Mouse (Mus musculus) intestine, embryonic 16.5 days (tissue): ENCODE data around the gene Tulp1. TPM values are rescaled to one million over a fixed set of nuclear protein-coding genes. Genes with fewer than 3 reads are reported as not detected.
"Not testable (repeated sequence)": the region's sequence is repeated elsewhere in the genome, so short reads cannot be mapped to it uniquely, and the experiment has no call there.

Experiments
- ATAC-seq: fragments of 200-750 bp; cut with Nextera tagmentation; 2 replicates; pipeline ENCODE4 v1.8.0; 2017; ENCODE audit warnings: moderate TSS enrichment, moderate library complexity
- H3K27ac ChIP-seq: fragments of 300-500 bp; sonication (generic); 2 replicates; pipeline ENCODE4 v1.5.1; 2014; ENCODE audit warnings: mild to moderate bottlenecking, low read length
- H3K27me3 ChIP-seq: fragments of 300-500 bp; sonication (generic); replicated peaks from 2 replicates; pipeline ENCODE4 v1.6.1; 2014; ENCODE audit warnings: low read length, control low read depth, mixed read lengths; ENCODE audit not compliant: control insufficient read depth, insufficient read depth
- H3K36me3 ChIP-seq: fragments of 300-500 bp; sonication (generic); 2 replicates; pipeline ENCODE4 v1.6.1; 2014; ENCODE audit warnings: low read length, control low read depth; ENCODE audit not compliant: control insufficient read depth, insufficient read depth
- H3K4me1 ChIP-seq: fragments of 300-500 bp; sonication (generic); 2 replicates; pipeline ENCODE4 v1.6.1; 2014; ENCODE audit warnings: low read length, control low read depth, mixed read lengths; ENCODE audit not compliant: control insufficient read depth, insufficient read depth
- H3K4me2 ChIP-seq: fragments of 300-500 bp; sonication (generic); 2 replicates; pipeline ENCODE4 v1.6.1; 2014; ENCODE audit warnings: low read depth, low read length, control low read depth
- H3K4me3 ChIP-seq: fragments of 300-500 bp; sonication (generic); 2 replicates; pipeline ENCODE4 v1.5.1; 2014; ENCODE audit warnings: mild to moderate bottlenecking, low read length
- H3K9ac ChIP-seq: fragments of 300-500 bp; sonication (generic); 2 replicates; pipeline ENCODE4 v1.6.1; 2014; ENCODE audit warnings: low read depth, low read length
- H3K9me3 ChIP-seq: fragments of 300-500 bp; sonication (generic); 2 replicates; pipeline ENCODE4 v1.6.1; 2016; ENCODE audit warnings: low read length, control low read depth; ENCODE audit not compliant: control insufficient read depth
- WGBS: fragments of 180-500 bp; shearing (Covaris S2); extraction: QIAGEN DNeasy Blood & Tissue Kit; methylation state at CpG from one replicate; pipeline ENCODE4 v1.1.7; 2014; 5-methylcytosine and 5-hydroxymethylcytosine counted together
- polyA plus RNA-seq: library from polyadenylated mRNA; unstranded; fragments of >200 nt; fragmentation: Nextera tagmentation; extraction: Ambion mirVana; gene quantifications from 2 replicates; pipeline ENCODE4 v1.2.1, GENCODE M21; 2015

The Tulp1 gene
- polyA plus RNA-seq: 3.0 and 3.6 TPM in 2 replicates

DNA sequence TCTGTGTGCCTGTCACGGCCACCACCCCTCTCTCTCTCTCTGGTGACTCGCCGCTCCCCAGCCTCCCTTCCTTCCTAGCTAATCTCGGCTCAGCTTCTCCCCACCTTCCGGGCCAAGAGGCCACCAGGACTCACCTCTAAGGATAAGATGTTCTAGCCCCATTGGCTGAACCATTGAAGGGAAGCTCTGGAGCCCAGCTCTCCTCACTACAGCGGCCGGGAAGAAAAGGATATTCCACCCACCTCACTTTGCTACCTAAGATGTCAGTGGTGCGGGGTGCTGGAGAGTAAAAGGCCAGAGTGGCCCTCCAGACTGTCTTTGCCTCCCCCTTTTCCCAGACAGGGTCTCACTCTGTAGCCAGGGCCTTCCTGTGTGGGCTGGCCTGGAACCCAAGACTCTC is at the start of gene Tulp1:
Gene Tulp1 (minus strand): TSS at position 101 of the 400 bp plus-strand sequence.
- Histone ChIP-seq H3K9ac (peak within 1 kb of the TSS; percentile 7; the same call in 1 of the 2 replicates), H3K27me3 (peaks cover 24% of the 10 kb centered on the region), H3K9me3 (no peaks in the 10 kb centered on the region), H3K4me2 (peak within 1 kb of the TSS; percentile 38), H3K4me1 (peaks cover 24% of the 10 kb centered on the region), H3K27ac (no peak within 1 kb of the TSS), H3K4me3 (peak within 1 kb of the TSS; percentile 15), H3K36me3 (no peaks in the 10 kb centered on the region)
- ATAC-seq: no peak
- 40% methylated on average over 8 of the region's 8 CpGs for WGBS

DNA sequence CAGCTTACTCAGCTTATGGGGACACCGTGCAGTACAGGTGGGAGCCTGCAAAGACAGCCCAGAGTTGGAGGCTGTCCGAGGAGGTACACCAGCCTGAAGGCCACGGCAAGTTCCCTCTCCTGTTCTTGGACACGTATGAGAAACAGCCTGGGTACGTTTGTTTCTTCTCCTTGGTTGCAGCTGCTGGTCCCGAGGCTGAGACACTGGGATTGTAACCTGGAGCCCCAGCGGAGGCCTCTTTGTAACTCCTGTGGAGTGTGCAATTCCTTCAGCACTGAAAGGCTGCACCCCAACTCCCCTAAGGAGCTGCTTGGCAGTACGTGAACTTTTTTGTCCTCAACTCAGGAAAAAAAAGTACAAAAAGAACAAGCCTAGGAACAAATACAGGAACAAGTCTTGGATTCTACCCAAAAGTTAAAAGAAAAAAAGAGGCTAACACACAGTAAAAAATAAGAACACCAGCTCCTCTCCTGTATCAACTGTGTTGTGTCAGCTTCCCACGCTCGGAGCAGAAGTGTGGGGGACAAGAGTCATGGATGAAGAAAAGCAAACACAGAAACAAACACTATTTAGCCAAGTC is 46.4 kb upstream of the Tulp1 start:
- WGBS: 83% methylated on average over 10 of the region's 10 CpGs
- Histone ChIP-seq H3K36me3 (no peaks in the 10 kb centered on the region), H3K4me3 (no peak overlapping the region), H3K9me3 (no peaks in the 10 kb centered on the region), H3K9ac (no peak overlapping the region), H3K27me3 (no peaks in the 10 kb centered on the region), H3K27ac (no peak overlapping the region), H3K4me2 (no peak overlapping the region), H3K4me1 (0 out of 2 replicates have a peak, but pooled peaks cover 3% of the 10 kb centered on the region)
- no peak for ATAC-seq

DNA sequence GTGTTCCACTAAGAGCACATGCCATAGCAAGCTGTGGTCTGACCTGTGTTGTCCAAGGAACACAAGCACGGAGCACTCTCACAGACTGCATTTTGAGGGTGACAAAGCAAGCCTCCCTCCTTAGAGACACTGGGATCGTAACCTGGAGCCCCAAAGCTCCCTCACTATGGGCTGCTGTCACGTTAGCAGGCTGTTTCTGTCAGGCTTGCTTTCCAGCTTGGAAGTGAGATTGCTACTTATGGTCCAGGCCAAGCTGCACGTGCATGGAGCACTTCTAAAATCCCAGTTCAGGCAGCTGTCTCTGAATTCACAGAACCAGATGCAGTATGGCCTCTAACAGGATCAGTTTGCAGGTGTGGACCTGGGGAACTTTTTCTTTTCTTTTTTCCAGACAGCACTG is 45.7 kb upstream of the Tulp1 start:
- H3K9ac ChIP-seq: no peak overlapping the region

DNA sequence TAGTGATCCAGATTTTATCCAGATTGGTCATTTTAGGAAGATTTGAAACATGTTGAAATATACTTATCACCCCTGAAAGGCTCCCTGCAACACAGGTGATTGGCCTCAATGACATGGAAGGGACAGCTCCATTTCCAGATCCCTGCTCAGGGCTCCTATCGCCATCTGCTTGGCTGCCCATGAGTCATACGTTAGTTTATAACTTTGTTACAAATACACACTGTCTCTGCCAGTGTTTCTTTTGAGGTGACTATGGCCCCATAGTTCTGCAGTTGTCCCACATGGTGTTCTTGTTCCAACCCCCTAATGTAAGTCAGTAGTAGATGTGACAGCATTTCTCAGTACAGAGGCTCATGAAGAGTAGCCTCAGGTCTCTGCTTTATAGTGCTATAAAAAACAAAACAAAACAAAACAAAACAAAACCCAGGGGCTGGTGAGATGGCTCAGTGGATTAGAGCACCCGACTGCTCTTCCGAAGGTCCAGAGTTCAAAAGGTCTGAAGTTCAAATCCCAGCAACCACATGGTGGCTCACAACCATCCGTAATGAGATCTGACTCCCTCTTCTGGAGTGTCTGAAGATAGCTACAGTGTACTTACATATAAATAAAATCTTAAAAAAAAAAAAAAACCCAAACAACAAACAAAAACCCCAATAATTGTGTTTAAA is 43.4 kb upstream of the Tulp1 start:
- Histone ChIP-seq H3K36me3 (0 out of 2 replicates have a peak, but pooled peaks cover 4% of the 10 kb centered on the region), H3K4me2 (no peak overlapping the region), H3K4me3 (no peak overlapping the region), H3K27me3 (no peaks in the 10 kb centered on the region), H3K27ac (peak overlapping the region; percentile 30; the same call in 1 of the 2 replicates), H3K9ac (no peak overlapping the region), H3K4me1 (0 out of 2 replicates have a peak, but pooled peaks cover 3% of the 10 kb centered on the region), H3K9me3 (no peaks in the 10 kb centered on the region)
- ATAC-seq: peak; percentile 55
- 52% methylated on average over 5 of the region's 5 CpGs for WGBS

More for the DNA sequence above, 45.7 kb upstream of the Tulp1 start:
- WGBS: 89% methylated on average over 4 of the region's 4 CpGs
- Histone ChIP-seq H3K36me3 (no peaks in the 10 kb centered on the region), H3K27ac (no peak overlapping the region), H3K27me3 (no peaks in the 10 kb centered on the region), H3K9me3 (no peaks in the 10 kb centered on the region), H3K4me3 (no peak overlapping the region), H3K4me2 (no peak overlapping the region), H3K4me1 (0 out of 2 replicates have a peak, but pooled peaks cover 3% of the 10 kb centered on the region)
- ATAC-seq: no peak

DNA sequence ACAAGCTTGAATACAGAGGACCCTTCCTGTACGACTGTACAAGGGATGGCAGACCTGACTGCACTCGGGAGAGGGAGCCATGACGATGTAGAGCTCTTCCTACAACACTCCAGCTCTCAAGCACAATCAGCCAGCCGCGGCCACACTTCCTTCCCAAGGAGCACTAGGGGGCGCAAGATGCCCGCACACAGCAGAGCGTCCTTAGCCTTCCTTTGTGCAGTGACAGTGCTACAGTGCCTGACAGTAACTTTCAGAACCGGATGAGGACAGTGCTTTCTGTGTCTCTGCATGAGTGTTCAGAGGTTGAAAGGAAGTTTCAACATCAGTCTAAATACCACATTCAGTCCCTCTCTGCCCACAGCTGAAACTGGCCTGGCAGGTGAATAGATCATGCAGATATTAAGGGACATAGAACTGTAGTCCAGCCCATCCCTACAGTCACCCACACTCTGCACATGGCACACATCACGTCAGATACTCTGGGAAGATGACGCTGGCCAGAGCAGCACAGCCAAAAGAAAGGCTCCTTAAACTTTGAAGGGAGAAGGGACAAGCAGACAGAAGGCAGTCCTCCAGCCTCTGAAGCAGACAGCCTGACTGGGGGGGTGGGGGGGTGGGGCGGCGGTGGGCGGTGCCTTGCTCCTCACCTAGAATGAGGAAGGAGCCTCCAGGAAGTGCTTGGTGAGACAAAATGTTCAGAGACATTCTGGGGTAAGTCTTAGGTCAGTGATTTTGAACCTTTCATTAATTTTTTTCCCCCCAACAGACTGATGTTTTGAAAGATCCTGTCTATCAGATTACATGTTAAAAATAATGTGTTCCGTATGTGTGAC is 42.6 kb upstream of the Tulp1 start:
- H3K9ac ChIP-seq: no peak overlapping the region
- no peaks in the 10 kb centered on the region for H3K9me3 ChIP-seq
- peak overlapping the region; percentile 30; the same call in 1 of the 2 replicates for H3K27ac ChIP-seq
- H3K4me1 ChIP-seq: 0 out of 2 replicates have a peak, but pooled peaks cover 3% of the 10 kb centered on the region
- ATAC-seq: peak; percentile 86
- 0 out of 2 replicates have a peak, but pooled peaks cover 4% of the 10 kb centered on the region for H3K36me3 ChIP-seq
- 35% methylated on average over 15 of the region's 15 CpGs for WGBS
- H3K4me2 ChIP-seq: no peak overlapping the region
- no peaks in the 10 kb centered on the region for H3K27me3 ChIP-seq
- no peak overlapping the region for H3K4me3 ChIP-seq

DNA sequence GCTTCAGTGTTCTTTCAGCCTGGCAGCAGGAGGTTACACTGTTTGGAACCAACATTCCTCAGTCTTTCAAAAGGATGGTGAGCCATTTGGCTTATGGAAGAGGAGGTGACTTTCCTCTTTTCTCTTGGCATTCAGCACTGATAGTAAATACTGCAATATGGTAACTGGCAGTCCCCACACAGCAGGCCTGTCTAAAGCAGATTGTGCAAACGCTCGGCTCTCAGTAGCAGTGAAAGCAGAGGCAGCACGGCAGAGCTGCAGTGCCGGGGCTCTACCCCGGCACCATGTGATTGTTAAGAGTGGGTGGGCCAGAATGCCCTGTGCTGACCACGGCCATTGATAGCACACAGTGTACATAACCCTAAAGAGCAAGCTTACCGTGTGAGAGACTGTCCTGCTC is 41.4 kb upstream of the Tulp1 start:
- Histone ChIP-seq H3K4me3 (no peak overlapping the region), H3K9me3 (no peaks in the 10 kb centered on the region), H3K4me2 (no peak overlapping the region), H3K27ac (no peak overlapping the region), H3K36me3 (0 out of 2 replicates have a peak, but pooled peaks cover 4% of the 10 kb centered on the region), H3K4me1 (0 out of 2 replicates have a peak, but pooled peaks cover 3% of the 10 kb centered on the region), H3K27me3 (no peaks in the 10 kb centered on the region), H3K9ac (no peak overlapping the region)
- no peak for ATAC-seq
- WGBS: 90% methylated on average over 7 of the region's 7 CpGs

DNA sequence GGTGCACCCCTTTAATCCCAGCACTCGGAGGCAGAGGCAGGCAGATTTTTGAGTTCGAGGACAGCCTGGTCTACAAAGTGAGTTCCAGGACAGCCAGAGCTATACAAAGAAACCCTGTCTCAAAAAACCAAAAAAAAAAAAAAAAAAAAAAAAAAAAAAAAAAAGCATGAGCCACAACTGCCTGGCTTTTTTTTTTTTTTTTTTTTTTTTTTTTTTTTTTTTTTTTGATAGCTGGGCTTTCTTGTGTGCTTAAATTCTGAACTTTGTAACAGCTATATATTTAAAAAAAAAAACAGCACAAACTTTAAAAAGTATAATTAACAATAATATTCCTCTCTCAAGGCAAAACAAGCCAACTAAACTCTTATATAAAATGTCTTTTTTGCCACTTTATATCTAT is 39.7 kb upstream of the Tulp1 start:
- not testable (repeated sequence) for H3K36me3 ChIP-seq, H3K4me3 ChIP-seq, ATAC-seq, H3K27me3 ChIP-seq, H3K9ac ChIP-seq, H3K4me1 ChIP-seq, H3K4me2 ChIP-seq, H3K27ac ChIP-seq, H3K9me3 ChIP-seq
- 94% methylated on average over 2 of the region's 2 CpGs for WGBS

DNA sequence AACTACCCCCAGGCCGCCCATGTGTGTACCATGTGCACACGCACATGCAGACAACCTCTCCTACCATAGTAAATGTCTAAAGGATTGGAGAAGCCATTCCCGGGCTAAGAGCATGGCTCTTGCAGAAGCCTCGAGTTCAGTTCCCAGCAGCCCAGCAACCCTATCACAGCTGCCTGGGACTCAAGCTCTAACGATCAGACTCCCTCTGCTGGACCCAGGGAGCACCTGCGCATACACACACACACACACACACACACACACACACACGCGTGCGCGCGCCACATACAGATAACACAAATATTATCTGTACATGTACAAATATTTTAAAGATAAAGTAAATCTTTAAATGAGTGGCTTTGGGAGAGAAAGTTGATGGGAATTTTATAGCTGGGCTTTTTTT is 39.3 kb upstream of the Tulp1 start:
- Histone ChIP-seq H3K27ac (no peak overlapping the region), H3K27me3 (no peaks in the 10 kb centered on the region), H3K9me3 (no peaks in the 10 kb centered on the region), H3K4me3 (no peak overlapping the region), H3K9ac (no peak overlapping the region), H3K36me3 (0 out of 2 replicates have a peak, but pooled peaks cover 5% of the 10 kb centered on the region), H3K4me2 (no peak overlapping the region), H3K4me1 (0 out of 2 replicates have a peak, but pooled peaks cover 3% of the 10 kb centered on the region)
- WGBS: 97% methylated on average over 11 of the region's 11 CpGs
- no peak for ATAC-seq

DNA sequence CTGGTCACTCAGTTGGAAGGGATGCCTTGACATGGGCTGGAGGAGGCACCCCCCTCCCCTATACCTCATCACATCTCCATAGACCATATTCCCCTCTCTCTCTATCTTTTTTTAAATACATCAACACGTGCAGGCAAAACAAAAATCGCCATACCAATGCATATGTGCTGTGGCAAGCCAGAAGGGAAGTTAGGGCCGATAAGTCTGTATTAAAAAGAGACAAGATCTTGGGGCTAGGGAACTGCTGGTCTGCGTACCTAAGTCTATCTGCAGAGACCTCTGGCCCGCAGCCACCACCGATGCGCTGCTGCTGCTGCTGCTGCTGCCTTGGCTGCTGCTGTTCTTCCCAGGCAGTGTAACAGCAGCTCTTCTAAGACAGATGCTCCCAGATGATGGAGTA is 30.0 kb upstream of the Tulp1 start:
- no peak for ATAC-seq
- no peak overlapping the region for H3K4me2 ChIP-seq
- H3K27me3 ChIP-seq: no peaks in the 10 kb centered on the region
- H3K9ac ChIP-seq: no peak overlapping the region
- 0 out of 2 replicates have a peak, but pooled peaks cover 2% of the 10 kb centered on the region for H3K36me3 ChIP-seq
- no peak overlapping the region for H3K4me3 ChIP-seq
- WGBS: 79% methylated on average over 7 of the region's 7 CpGs
- no peak overlapping the region for H3K27ac ChIP-seq
- no peaks in the 10 kb centered on the region for H3K9me3 ChIP-seq
- peaks cover 5% of the 10 kb centered on the region; the same call in 1 of the 2 replicates for H3K4me1 ChIP-seq
